Mouse (Mus musculus) gonadal fat pad, adult 2 months (tissue): ENCODE data around the gene Vps37c. TPM values are rescaled to one million over a fixed set of nuclear protein-coding genes. Genes with fewer than 3 reads are reported as not detected.

Source experiments
- DNase-seq: peaks from one replicate; pipeline ENCODE4 v3.0.0-alpha.2; 2012; ENCODE audit warnings: low read depth
- polyA plus RNA-seq: library from polyadenylated mRNA; depleted of rRNA; stranded (reverse); fragments of >200 nt; gene quantifications from 2 replicates; pipeline ENCODE4 v1.2.3, GENCODE M21; 2012

The Vps37c gene
- polyA plus RNA-seq, 1 experiment, result 25.5 TPM

DNA sequence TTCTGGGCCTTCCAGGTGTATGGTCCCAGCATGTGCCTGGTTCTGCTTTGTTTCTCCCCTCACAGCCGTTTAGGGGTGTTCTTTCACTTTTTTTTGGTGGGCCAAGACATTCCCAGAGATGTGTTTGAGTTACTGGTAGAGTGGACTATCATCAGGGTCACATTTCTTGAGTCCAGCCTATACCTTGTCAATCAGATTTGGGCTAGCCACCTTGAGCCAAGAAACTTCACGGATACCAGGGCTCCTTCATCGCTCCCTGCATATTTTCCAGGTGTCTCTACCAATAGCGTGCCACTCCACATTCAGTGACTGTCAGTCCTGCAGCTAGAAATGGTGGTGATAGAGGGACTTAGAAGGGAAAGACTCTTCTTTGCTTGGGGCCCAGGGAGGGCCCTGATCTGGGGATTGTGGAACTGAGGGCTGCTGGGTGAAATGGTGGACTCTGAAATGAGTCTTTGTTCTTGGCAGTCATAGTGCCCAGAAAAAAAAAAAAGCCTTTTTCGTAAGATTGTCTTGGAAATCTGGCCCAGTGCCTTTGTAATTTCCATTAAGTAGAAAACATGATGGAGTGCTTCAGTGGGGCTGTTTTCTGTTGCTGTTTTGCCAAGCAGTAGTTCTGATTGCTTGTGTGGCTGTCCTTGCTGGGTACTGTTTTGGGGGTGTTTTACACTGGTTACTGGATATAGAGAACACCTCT, 1.1 kb downstream of the Vps37c start:
- no peak for DNase-seq

DNA sequence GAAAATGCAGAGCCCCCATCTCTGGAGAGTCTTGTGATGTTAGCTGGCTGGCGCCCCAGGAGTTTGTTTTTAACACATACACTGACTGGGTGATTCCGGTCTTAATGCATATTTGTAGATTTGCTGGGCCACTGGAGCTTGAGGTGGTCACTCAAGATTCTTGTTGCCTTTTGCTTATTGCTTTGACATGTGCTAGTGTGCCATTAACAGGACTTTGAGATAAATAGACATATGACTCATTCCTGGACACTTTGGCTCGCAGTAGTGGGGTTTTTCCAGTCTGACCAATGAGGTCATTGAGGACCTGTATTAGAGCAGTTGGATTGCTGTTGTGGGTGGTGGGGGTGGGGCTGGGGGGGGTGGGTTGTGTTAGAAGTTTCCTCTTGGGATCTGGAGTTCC, 1.8 kb downstream of the Vps37c start:
- no peak for DNase-seq

DNA sequence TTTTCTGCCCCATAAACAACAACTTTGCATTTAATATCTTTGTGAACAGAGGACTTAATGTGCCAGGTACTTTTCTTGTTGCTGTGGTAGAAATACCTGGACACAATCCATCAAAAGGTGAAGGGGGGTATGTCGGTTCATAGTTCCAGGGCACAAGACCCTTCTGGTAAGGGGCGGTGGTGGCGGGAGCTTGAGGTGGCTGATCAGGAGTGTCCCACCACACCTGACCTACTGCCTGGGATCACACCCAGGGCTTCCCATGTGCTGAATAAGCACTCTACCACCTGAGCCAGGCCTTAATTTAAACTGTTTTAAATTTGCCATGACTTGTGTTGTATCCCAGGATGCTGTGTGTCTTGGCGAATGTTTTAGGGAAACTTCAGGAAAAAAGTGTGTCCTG, 2.6 kb downstream of the Vps37c start:
- DNase-seq, result no peak

DNA sequence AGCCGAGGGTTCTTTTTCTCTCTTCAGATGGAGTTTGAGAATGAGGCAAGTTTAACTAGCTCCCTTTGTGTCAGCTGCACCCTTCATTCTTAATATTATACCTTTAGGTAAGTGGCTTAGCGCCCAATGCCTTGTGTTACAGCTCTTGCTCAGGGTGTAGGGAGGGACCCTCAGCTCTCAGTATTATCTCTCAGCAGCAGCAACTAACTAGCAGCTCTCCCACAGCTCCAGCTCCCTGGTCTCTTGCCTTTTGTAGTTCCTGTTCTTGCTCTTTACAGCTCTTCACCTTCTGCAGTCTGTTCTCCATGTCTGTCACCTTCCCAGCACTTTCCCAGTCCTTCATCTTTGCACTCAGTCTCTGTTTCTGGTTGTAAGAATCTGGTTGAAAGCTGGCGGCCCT, 3.1 kb downstream of the Vps37c start:
- DNase-seq, result no peak

DNA sequence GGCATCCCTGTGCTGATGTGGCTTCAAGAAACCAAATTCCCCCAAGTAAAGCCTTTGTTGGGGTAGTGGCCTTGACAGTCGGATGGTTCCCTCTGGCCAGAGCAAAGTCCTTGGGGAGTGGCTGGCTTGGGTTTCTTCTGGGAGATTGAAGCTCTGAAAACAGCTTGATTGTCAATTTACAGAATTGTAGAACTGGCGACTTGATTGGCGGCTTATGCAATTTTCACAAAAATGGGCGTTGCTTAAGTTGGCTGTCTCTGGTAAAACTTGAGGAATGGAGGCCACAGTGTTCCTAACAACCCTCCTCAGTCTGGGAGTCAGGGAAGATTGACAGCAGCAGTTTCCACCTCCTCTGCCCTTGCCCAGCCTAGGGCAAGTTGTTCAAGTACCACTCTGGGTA, 3.8 kb downstream of the Vps37c start:
- no peak for DNase-seq

DNA sequence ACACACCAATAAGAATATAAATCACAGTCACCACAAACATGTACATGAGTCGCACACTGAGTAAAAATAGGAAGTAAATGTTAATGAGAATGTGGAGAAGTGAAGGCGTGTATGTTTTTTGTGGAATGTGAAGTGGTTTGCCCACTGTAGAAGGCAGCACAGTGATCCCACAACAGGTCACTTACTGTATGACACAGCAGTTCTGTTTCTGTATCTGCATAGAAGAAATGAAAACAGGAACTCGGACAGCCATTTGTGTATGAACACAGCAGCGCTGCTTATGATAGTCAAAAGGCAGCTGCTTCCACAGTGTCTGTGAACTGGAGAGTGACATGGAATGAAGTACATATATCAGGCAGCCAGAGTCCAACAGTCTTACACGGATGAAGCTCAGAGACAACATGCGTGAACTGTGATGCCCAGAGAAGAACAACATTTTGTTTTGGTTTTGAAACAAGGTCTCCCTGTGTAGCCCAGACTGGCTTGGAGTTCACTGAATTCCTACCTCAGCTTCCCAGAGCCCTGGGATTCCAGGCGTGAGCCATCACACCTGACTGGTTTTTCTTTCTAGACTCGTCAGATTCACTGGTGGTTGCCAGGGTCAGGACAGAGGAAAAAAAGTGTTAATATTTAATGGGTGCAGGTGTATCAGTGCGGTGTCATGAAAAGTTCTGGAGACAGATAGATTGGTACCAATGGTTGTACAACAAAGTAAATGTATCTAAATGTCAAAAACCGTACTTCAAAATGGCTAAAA, 5.6 kb downstream of the Vps37c start:
- no peak for DNase-seq

DNA sequence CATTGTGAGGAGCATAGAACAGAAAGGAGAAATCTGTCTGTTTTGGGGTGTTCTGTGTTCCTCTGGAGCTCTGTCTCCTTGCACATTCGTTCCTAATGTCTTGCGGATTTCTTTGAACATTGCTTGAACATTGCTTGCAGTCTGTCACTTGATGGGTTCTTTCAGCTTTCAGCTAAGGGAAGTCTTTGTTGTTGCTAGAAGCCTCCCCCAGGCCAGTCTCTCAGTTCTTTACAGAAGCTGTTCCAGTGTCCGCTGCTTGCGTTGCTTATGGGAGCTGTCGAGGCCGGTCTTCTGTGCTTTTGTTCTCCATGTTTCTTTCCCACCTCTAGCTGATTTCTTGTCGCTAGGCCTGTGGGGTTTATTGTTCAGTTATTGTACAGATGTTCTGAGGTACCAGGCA, 7.3 kb downstream of the Vps37c start:
- DNase-seq, result no peak

DNA sequence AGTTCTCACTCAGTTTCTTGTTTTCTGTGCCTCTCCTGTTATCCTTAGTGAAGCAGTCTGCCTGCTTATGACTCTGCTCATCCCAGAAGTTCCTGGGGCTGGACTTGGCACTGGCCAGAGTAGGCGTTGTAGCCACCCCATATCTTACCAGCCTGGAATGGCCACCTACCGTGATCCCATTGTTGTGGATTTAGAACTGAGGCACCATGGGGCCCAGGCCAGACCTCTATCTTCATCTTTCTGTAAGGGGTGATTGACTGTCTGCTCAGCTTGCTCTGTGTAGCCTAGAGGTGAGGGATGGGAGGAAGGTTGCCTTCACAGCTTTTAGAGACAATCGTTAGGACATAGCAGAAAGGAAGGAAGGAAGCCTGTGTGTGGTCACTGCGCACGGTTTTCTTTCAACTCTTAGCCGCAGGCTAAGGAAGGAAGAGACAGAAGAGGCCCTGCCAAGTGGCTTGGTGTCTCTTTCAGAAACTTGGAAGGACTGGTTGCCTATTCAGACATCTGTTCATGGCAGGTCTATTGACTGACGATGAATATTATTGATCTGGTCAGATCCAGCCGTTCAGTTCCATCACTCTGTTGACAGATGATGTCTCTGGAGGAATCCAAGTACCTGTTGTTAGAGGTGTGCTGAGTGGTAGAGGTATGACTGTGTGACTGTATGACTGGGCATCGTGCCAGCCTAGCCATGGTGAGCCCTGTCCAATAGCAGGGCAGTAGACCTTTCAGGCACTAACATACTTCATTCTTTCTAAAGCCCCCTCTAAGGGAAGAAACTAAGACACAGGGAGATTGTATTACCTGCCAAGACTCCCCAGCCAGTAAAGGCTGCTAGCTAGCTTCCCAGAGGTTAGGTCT, 9.8 kb downstream of the Vps37c start:
- no peak for DNase-seq

DNA sequence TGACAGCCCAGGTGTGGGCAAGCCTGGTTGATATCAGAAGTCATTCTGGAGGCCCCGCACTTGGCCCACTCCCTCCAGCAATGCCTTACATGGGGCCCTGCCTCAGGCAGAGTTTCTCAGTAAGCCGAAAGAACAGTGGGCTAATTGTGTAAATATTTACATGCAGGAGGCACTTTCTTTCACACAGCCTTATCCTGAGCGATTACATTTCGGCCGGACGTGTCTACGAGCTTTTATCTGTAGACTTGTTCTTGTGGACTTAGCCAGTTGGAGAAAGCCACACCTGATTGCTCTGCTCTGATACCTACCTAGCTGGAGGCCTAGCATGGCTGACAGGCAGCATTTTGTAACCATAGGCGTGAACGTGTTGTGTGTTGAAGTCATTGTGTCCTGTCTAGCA, 11.3 kb downstream of the Vps37c start:
- DNase-seq, result no peak

DNA sequence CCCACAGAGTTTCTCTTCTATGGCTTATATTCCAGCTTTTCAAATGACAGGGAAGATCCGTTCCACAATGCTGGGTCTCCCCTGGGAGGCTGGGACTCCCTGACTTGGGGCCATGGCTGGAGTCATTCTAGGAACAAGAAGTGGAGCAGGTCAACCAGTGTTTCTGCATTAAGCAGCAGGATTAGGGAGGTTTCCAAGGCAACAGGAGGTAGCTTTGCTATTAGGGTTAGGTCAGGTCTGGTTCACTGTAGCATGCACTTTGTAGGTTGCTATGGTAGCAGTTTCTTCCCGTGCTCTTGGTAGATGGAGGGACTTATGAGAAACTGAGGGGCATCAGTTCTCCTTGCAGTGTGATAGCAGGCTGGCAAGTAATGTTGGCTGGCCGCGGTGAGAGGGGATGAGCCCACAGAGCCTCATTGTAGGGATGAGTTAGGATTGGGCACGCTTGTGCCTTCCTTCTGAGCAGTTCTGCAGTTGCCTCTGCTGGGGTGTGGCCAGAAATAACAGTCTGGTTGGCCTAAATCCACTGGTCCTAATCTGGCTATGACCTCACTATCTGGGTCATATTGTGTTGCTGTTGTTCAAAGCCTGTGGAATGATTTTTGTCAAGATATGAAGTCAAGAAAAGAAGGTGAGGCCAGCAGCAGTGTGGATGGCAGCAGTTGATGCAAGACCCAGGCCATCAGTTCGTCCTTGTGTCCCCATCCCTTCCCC, 12.6 kb downstream of the Vps37c start:
- no peak for DNase-seq

DNA sequence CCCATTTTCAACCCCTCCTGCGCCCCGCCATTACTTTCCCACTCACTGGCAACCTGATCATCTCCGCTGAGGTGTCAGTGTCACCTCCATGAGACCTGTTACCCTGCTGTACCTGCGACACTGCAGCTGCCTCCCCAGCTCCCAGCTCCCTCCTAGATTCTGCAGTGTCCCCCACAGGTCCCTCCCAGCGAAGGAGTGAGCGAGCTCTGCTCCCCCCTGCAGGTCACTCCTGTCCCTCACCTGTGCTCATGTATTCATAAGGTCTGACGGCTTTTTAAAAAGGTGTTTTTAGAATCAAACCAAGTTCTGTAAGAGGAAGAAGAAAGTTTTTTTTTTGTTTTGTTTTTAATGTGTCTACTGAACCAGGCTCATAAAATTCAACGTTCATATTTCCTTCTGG, 13.6 kb downstream of the Vps37c start:
- no peak for DNase-seq

DNA sequence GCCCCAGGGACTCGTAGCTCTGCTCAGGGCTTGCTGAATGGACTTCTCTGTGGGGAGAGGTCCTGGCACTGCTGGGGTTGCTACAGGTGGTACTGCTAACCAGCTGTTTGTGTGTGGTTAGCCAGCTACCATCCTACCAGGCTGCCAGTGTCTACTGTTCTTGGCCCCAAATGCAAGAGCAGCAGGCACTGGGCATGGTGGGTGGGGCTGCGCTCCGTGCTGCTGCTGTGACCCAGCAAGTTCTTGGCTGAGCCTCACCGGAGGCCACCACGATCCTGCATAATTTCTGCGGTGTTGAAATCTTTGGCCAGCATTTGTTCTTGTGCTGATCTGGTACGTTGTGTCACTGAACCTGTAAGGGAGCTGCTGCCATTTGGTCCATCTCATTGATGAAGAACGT, 14.9 kb downstream of the Vps37c start:
- peak; percentile 74 for DNase-seq

DNA sequence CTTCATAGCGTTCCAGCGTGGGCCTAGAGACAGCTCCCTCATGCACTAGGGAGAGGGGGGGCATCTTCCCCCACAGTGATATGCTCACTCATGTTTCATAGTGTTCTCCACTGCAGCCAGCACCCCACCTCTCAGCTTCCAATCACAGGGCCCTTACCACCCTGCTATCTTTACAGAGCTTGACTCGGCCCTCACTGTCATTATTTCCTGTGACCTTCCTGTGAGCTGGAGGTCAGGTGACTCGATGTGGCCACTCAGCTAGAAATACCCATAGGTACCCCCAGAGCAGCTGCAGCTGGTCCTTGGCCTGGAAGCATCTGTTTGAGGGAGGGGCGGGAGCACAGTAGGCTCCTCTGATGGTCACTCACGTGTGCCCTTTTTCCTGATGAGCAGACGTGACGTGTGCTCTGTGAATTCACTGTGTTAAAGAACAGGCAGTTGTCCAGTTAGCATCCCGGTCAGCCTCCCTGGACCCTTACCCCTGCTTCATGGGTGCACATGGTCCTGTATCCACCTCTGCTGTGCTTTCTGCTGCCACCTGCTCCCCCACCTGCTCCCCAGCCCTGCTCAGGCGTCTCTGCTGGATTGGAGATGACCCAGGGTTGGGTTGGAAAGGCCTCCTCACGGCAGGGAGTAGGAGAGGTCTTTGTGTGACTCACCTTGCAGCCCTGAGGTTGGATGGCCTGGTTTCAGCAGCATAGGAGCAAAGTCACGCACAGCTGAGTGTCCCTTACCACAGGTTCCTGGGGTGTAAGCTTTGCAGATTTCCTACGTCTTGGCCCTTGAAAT, 18.7 kb downstream of the Vps37c start:
- no peak for DNase-seq

DNA sequence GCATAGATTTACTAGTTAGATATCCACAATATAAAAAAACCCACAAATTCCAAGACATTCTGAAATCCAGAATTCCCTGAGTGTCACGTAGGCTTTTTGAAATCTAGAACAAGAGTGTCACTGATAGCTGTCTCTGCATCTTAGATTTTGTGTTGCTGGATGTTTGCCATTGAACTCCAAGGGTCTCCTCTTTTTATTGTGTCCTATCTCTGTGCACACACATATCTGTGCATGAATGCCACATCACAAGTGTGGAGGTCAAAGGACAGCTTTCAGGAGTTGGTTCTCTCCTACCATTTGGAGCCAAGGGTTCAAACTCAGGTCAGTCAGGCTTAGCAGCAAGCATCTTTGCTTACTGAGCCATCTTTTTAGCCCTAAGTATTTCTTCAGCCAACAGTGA, 19.3 kb downstream of the Vps37c start:
- no peak for DNase-seq

DNA sequence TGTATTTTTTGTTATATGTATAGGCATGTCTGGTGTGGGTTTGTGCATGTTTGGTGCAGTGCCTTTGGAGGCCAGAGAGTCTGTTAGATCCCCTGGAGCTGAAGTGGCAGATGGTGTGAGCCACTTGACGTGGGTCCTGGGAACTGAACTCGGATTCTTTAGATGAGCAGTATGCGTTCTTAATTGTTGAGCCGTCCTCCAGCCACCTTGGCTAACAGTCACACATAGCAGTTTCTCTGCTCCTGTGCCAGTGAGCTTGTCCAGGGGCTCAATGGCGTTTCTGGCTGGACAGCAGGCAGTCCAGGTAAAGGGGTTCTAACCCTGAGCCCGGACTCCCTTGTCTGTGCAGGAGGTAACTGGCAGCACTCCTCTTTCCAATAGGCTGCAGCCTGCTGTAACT, 20.4 kb downstream of the Vps37c start:
- no peak for DNase-seq

DNA sequence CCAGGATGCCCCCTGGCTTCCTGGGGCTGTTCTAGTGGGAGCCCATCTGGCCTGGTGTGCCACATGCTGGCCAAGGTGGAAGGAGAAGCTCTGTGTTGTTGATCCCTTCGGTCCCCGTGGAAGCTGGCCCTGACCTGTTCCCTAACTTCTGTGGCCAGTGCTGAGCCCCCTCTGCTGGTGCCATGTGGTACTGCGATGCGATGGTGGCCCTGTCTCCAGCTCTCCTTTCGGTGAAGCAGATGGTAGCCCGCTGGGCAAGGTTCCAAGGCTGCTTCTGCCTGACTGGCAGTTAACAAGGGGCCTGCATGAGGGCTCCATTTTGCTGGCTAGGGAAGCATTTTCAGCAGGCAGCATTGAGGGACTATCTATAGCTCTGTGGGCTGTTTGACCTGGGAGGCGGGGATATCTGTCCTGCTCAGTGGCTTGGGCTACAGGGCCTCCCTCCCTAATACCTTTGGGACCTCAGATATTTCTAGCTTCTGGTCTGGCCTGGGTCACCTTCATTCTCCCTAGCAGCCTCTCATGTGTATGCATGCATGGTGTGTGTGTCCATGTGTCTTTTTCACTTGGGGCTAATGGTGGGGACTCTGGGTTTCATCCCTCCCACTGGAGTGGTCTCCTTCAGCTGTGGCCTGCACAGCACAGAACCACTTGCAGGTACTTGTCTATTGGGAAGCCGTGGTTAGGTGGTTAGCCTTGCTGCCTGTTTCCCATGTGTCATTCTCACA, 21.0 kb downstream of the Vps37c start:
- no peak for DNase-seq

DNA sequence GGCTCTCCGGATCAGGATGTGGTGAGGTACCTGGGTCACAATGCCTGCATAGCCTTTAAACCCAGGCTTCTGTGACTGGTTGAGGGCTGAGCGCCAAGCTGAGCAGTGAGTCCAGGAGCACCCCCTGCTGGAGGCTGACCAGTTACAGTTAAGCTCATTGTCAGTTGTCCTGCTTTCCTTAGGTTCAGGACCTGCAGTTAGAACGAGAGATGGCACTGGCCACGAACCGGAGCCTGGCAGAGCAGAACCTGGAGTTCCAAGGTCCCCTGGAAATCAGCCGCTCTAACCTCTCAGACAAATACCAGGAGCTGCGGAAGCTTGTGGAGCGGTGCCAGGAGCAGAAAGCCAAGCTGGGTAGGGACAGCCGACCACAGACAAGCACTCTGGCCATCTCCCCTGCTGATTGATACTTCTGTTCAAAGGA, 21.6 kb downstream of the Vps37c start:
- DNase-seq, result no peak

DNA sequence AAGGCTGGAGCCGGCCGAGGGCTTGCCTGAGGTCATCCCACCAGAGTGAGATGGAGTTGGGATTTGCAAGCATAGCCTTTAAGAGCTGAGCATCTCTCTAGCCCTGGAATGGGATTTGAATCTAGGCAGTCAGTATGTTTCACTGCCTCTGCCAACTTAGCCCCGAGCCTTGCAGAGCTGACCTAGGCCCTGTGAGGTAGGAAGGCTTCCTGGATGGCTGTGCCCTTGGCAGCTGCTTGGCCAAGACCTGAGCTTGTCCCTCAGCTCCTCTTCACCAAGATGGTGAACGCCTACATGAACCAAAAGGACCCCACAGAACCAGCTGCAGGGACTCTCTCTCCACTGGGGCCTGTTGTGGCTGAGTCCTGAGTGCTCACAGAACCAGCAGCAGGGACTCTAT, 22.2 kb downstream of the Vps37c start:
- no peak for DNase-seq

DNA sequence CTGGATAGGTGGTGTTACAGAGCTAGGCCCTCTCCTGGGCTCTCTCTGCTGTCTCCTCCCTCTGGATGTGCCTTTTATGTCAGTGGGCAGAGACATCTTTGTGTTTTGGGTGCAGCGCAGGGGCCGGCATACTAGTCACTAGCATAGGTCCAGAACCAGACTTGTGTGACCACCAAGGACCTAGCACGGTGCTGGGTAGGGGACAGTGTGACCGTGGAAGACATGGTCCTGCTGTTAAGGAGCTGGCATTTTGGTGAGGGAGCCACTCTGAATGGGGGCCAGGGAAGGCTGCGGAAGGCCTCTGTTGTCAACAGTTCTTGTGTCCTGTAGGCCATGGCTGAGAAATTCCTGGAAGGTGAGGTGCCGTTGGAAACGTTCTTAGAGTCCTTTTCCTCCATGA, 23.7 kb downstream of the Vps37c start:
- DNase-seq, result no peak

DNA sequence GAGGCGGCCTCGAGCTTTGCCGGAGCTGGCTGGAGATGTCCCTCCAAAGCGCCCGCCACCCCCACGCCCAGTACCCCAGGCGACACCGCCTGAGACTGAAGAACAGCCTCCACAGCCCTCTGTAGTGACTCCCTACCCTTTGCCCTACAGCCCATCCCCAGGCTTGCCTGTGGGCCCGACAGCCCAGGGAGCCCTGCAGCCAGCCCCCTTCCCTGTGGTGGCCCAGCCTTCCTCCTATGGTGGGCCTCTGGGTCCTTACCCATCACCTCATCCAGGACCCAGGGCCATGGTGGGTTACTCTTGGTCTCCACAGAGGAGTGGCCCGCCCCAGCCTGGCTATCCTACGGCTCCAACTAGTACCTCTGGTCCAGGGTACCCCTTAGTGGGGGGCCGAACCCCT, 24.1 kb downstream of the Vps37c start:
- DNase-seq, result no peak

DNA sequence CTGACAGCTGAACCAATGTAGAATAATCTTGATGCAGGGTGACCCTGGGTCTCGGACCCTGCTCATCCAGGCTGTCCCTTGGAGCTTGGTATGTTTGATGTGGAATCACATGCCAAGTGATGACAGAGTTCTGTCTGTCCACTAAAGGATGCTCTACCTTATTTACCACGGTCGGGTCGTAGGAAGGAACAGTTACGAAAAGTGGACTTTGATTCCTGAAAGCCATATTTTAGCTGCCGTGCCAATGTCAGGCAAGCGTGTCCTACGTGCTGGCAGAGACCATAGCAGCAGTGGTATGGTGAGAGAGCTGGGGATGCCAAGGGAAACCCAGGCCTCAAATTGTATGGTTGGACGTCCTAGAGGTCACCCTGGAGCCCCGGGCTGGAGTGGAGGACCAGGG, 25.0 kb downstream of the Vps37c start:
- no peak for DNase-seq
